Mouse (Mus musculus): ENCODE data around the gene Frmd4b.

GRCm38 (mm10) chr6:97655986-97656385 lies 38.6 kb upstream of the Frmd4b start:
- TF ChIP-seq MAX (IDR thresholded peaks at IDR 0.05; ENCODE audit: low read depth): no peak
- no peak for TF ChIP-seq SRF (IDR thresholded peaks at IDR 0.05; ENCODE audit: control insufficient read depth, insufficient read length, low read depth)
- no peak for TF ChIP-seq MYOG (IDR thresholded peaks at IDR 0.05; ENCODE audit: control insufficient read depth in 1 of 3, insufficient read depth in 1 of 3, insufficient read length in 2 of 3, low read depth in 2 of 3)
- TF ChIP-seq POLR2A (IDR thresholded peaks at IDR 0.05; ENCODE audit: insufficient read length, low read depth): no peak
- TF ChIP-seq USF1 (IDR thresholded peaks at IDR 0.05; ENCODE audit: low read depth): no peak
- TF ChIP-seq REST (IDR thresholded peaks at IDR 0.05; ENCODE audit: insufficient read depth, insufficient read length): no peak
